ENCODE assay signal across 15 mouse cellular contexts in the genomic region with DNA sequence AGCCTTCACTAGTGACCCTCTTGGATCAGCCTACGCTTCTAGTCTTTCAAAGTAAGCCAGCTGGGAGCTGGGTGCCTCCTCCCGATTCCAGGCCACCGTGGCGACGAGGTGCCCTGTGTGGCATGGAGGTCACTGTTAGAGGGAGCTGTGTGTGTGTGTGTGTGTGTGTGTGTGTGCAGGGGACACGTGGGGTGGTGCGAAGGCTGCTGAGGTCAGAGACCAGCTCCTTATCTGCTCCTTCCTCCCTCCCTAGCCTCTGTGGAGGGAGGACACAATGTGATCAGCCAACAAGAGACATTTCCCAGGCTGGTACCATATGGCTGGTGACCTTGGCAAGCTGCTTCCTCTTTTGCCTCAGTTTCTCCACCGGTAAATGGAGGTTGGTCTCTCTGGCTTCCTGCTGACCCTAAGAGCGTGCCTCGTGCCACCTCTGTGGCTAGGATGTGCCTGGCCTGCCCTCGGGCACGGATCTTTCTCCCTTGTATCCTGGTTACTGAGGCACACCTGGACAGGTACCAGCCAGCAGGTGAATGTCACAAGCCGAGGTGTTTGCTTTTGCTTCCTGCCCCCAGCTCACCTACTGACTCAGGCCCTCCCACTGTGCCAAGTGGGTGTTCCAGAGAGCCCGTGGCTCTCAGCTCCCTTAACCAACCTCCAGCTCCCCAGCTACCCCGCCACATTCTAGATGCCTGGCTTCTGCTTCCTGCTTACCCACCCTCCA. TPM values are rescaled to one million over a fixed set of nuclear protein-coding genes. Genes with fewer than 3 reads are reported as not detected.
DNase-seq lines count a peak whose midpoint lies in the region; ATAC-seq and TF ChIP-seq lines count a peak whose summit lies in the region.
"Had no signal": no experiment of that assay in that cellular context is flagged by ENCODE, and none has a peak within 500 bp of the region (broad histone marks: within the 10 kb centered on the region; RNA-seq: fewer than 3 reads in every experiment).

No protein-coding gene starts in this region.

- WGBS in kidney, adult 2 months = 56% methylated on average over 15 of the region's 15 CpGs
- 61% methylated on average over 15 of the region's 15 CpGs for WGBS in kidney, embryonic 16.5 days
- WGBS in bone marrow, adult 2 months = 57% methylated on average over 15 of the region's 15 CpGs
- WGBS in liver, embryonic 15.5 days (ENCODE audit: insufficient replicate concordance) = 44% methylated on average over 15 of the region's 15 CpGs

- ATAC-seq in kidney, embryonic 16.5 days (ENCODE audit: low FRiP score, low TSS enrichment) = no peak
- ATAC-seq in liver, embryonic 15.5 days (ENCODE audit: insufficient read depth) = peak; percentile 44

- H3K27ac ChIP-seq in kidney, adult 2 months (ENCODE audit: insufficient read depth, low read depth, low read length) = peak overlapping the region; percentile 72
- no peak overlapping the region for H3K27ac ChIP-seq in kidney, embryonic 16.5 days (ENCODE audit: low read length)
- no peak overlapping the region for H3K27ac ChIP-seq in bone marrow, adult 2 months (ENCODE audit: control insufficient read depth, insufficient read depth, low read depth, low read length, poor library complexity)
- peak overlapping the region; percentile 56 for H3K27ac ChIP-seq in liver, embryonic 15.5 days (replicated peaks)
- H3K27ac ChIP-seq: kidney, postnatal 0 days had no signal

- H3K4me2 ChIP-seq in kidney, embryonic 16.5 days (replicated peaks; ENCODE audit: low read depth, low read length) = no peak overlapping the region
- H3K4me2 ChIP-seq in liver, embryonic 15.5 days = peak overlapping the region; percentile 19
- H3K4me2 ChIP-seq: lung, embryonic 14.5 days had no signal

- no peak for TF ChIP-seq CTCF in kidney, adult 2 months (conservative IDR thresholded peaks at IDR 0.05; ENCODE audit: insufficient read depth, insufficient read length, low read depth, low read length)
- peak; percentile 0; the same call in 1 of the 2 replicates for TF ChIP-seq CTCF in bone marrow, adult 2 months (IDR thresholded peaks at IDR 0.05; ENCODE audit: control insufficient read depth, insufficient read depth, low read length)

- no peak overlapping the region for H3K4me3 ChIP-seq in kidney, adult 2 months (ENCODE audit: insufficient read depth, low read depth, low read length)
- no peak overlapping the region for H3K4me3 ChIP-seq in kidney, embryonic 16.5 days (ENCODE audit: low read length)
- no peak overlapping the region for H3K4me3 ChIP-seq in bone marrow, adult 2 months (replicated peaks; ENCODE audit: control insufficient read depth, low read depth, low read length)
- no peak overlapping the region for H3K4me3 ChIP-seq in liver, embryonic 15.5 days (replicated peaks)

- 0 out of 2 replicates have a peak, but pooled peaks cover 5% of the 10 kb centered on the region for H3K4me1 ChIP-seq in kidney, adult 2 months (ENCODE audit: control insufficient read depth, insufficient read depth, low read length)
- H3K4me1 ChIP-seq in kidney, embryonic 16.5 days (ENCODE audit: insufficient read depth, low read length) = no peaks in the 10 kb centered on the region
- H3K4me1 ChIP-seq in bone marrow, adult 2 months (ENCODE audit: control insufficient read depth, insufficient read depth, low read length) = peaks cover 3% of the 10 kb centered on the region; the same call in 1 of the 2 replicates
- H3K4me1 ChIP-seq in liver, embryonic 15.5 days (replicated peaks) = peaks cover 77% of the 10 kb centered on the region

- no peaks in the 10 kb centered on the region for H3K9me3 ChIP-seq in kidney, embryonic 16.5 days (ENCODE audit: low read length)
- no peaks in the 10 kb centered on the region for H3K9me3 ChIP-seq in liver, embryonic 15.5 days (replicated peaks)

- no peak overlapping the region for H3K9ac ChIP-seq in kidney, embryonic 16.5 days (replicated peaks; ENCODE audit: low read length)
- H3K9ac ChIP-seq in liver, embryonic 15.5 days = no peak overlapping the region; the same call in 1 of the 2 replicates
- H3K9ac ChIP-seq: lung, embryonic 14.5 days had no signal

- no peak for TF ChIP-seq POLR2A in kidney, adult 2 months (IDR thresholded peaks at IDR 0.05; ENCODE audit: low read depth, low read length)
- no peak for TF ChIP-seq POLR2A in bone marrow, adult 2 months (IDR thresholded peaks at IDR 0.05; ENCODE audit: borderline replicate concordance, control insufficient read depth, low read depth, low read length)

- H3K36me3 ChIP-seq in kidney, adult 2 months (ENCODE audit: control insufficient read depth, insufficient read depth, low read length) = no peaks in the 10 kb centered on the region
- no peaks in the 10 kb centered on the region for H3K36me3 ChIP-seq in kidney, embryonic 16.5 days (ENCODE audit: insufficient read depth, low read length)
- H3K36me3 ChIP-seq in liver, embryonic 15.5 days (replicated peaks) = peaks cover 12% of the 10 kb centered on the region

- peak; percentile 70 for DNase-seq in kidney, adult 2 months
- DNase-seq in 416B (ENCODE audit: low read depth) = peak; percentile 45
- no peak for DNase-seq in natural killer cell, adult 2 months (ENCODE audit: low spot score in 2 of 2)
- DNase-seq in layer of hippocampus, postnatal 25 days (ENCODE audit: extremely low spot score in 1 of 2, low spot score in 1 of 2) = no peak
- DNase-seq in adrenal gland, postnatal 25 days = no peak
- DNase-seq: adrenal gland, postnatal 36 days; cerebellum, adult 11 months; lung, embryonic 14.5 days; right cerebral cortex, postnatal 4 days had no signal

- no peaks in the 10 kb centered on the region for H3K27me3 ChIP-seq in kidney, adult 2 months (replicated peaks; ENCODE audit: control insufficient read depth, insufficient read depth, low read length)
- H3K27me3 ChIP-seq in kidney, embryonic 16.5 days (ENCODE audit: insufficient read depth, low read length) = peaks cover 18% of the 10 kb centered on the region
- H3K27me3 ChIP-seq in liver, embryonic 15.5 days = peaks cover 15% of the 10 kb centered on the region; the same call in 1 of the 2 replicates

RNA-seq across cellular contexts. Expression of a gene that starts 7.9 kb away (rescaled TPM):
- polyA plus RNA-seq in kidney, adult 2 months (2012; rRNA removed) = 69.7 and 90.2 TPM in 2 replicates
- polyA plus RNA-seq in kidney, embryonic 16.5 days (2015; fragmentation: Nextera tagmentation; extraction: Ambion mirVana) = 9.6 and 10.3 TPM in 2 replicates
- not detected in 2 replicates for polyA plus RNA-seq in bone marrow, adult 2 months (2011; ENCODE audit: insufficient read depth, insufficient read length, low replicate concordance, missing spikeins)
- 0.68 and 1.2 TPM in 2 replicates for polyA plus RNA-seq in liver, embryonic 15.5 days (2015; fragmentation: Nextera tagmentation; extraction: Ambion mirVana)
- total RNA-seq in layer of hippocampus, postnatal 25 days (2021) = under 1 TPM; 0.16 to 0.32 TPM
- not detected in 2 replicates for total RNA-seq in adrenal gland, postnatal 25 days (2021)

RNA-seq across cellular contexts. Expression of a gene that starts 14.4 kb away (rescaled TPM):
- polyA plus RNA-seq in kidney, adult 2 months (2012; rRNA removed) = not detected in 2 replicates
- polyA plus RNA-seq in kidney, embryonic 16.5 days (2015; fragmentation: Nextera tagmentation; extraction: Ambion mirVana) = 0.72 TPM in 1 of 2 replicates, not detected in the other
- polyA plus RNA-seq in bone marrow, adult 2 months (2011; ENCODE audit: insufficient read depth, insufficient read length, low replicate concordance, missing spikeins) = not detected in 2 replicates
- not detected in 2 replicates for polyA plus RNA-seq in liver, embryonic 15.5 days (2015; fragmentation: Nextera tagmentation; extraction: Ambion mirVana)
- not detected for total RNA-seq in layer of hippocampus, postnatal 25 days (2021)
- not detected in 2 replicates for total RNA-seq in adrenal gland, postnatal 25 days (2021)
- total RNA-seq: adrenal gland, postnatal 36 days; heart, postnatal 25 days had no signal
- polyA plus RNA-seq: kidney, postnatal 0 days; lung, embryonic 14.5 days; thymus, postnatal 0 days had no signal

RNA-seq across cellular contexts. Expression of a gene that starts 14.8 kb away (rescaled TPM):
- polyA plus RNA-seq in kidney, adult 2 months (2012; rRNA removed) = 24.4 and 29.2 TPM in 2 replicates
- 74.3 and 77.5 TPM in 2 replicates for polyA plus RNA-seq in kidney, embryonic 16.5 days (2015; fragmentation: Nextera tagmentation; extraction: Ambion mirVana)
- 35.8 and 48.1 TPM in 2 replicates for polyA plus RNA-seq in bone marrow, adult 2 months (2011; ENCODE audit: insufficient read depth, insufficient read length, low replicate concordance, missing spikeins)
- polyA plus RNA-seq in liver, embryonic 15.5 days (2015; fragmentation: Nextera tagmentation; extraction: Ambion mirVana) = 41.4 and 42.3 TPM in 2 replicates
- 10 to 100 TPM; 20.5 TPM for total RNA-seq in layer of hippocampus, postnatal 25 days (2021)
- 21.3 and 23.1 TPM in 2 replicates for total RNA-seq in adrenal gland, postnatal 25 days (2021)

RNA-seq across cellular contexts. Expression of a gene that starts 20.5 kb away (rescaled TPM):
- polyA plus RNA-seq in kidney, adult 2 months (2012; rRNA removed) = 20.5 and 22.2 TPM in 2 replicates
- polyA plus RNA-seq in kidney, embryonic 16.5 days (2015; fragmentation: Nextera tagmentation; extraction: Ambion mirVana) = 12.2 and 13.3 TPM in 2 replicates
- 37.3 and 53.2 TPM in 2 replicates for polyA plus RNA-seq in bone marrow, adult 2 months (2011; ENCODE audit: insufficient read depth, insufficient read length, low replicate concordance, missing spikeins)
- polyA plus RNA-seq in liver, embryonic 15.5 days (2015; fragmentation: Nextera tagmentation; extraction: Ambion mirVana) = 44.5 and 50.0 TPM in 2 replicates
- 10 to 100 TPM; 10.0 to 10.6 TPM for total RNA-seq in layer of hippocampus, postnatal 25 days (2021)
- 29.6 and 30.6 TPM in 2 replicates for total RNA-seq in adrenal gland, postnatal 25 days (2021)

RNA-seq across cellular contexts. Expression of a gene that starts 36.4 kb away (rescaled TPM):
- 40.1 and 42.2 TPM in 2 replicates for polyA plus RNA-seq in kidney, adult 2 months (2012; rRNA removed)
- polyA plus RNA-seq in kidney, embryonic 16.5 days (2015; fragmentation: Nextera tagmentation; extraction: Ambion mirVana) = 28.3 and 30.4 TPM in 2 replicates
- 63.3 and 108 TPM in 2 replicates for polyA plus RNA-seq in bone marrow, adult 2 months (2011; ENCODE audit: insufficient read depth, insufficient read length, low replicate concordance, missing spikeins)
- 11.8 and 12.5 TPM in 2 replicates for polyA plus RNA-seq in liver, embryonic 15.5 days (2015; fragmentation: Nextera tagmentation; extraction: Ambion mirVana)
- total RNA-seq in layer of hippocampus, postnatal 25 days (2021) = 100 to 1,000 TPM in 1 of 2 experiments, 10 to 100 TPM in 1; 79.4 to 103 TPM
- total RNA-seq in adrenal gland, postnatal 25 days (2021) = 61.3 and 61.9 TPM in 2 replicates

Comparison
In these comparisons a context has a peak if more than half of its experiments do, and no peak if none do; other contexts are left out.
1. H3K27ac ChIP-seq: peak in kidney, adult 2 months (single experiment) and liver, embryonic 15.5 days (single experiment); none in kidney, embryonic 16.5 days (single experiment) and bone marrow, adult 2 months (single experiment).
2. DNase-seq: peak in kidney, adult 2 months (single experiment) and 416B (single experiment); none in natural killer cell, adult 2 months (0 of 2), layer of hippocampus, postnatal 25 days (0 of 2) and adrenal gland, postnatal 25 days (single experiment).